Comparison of ENCODE assay signal across 21 mouse cellular contexts in the genomic region with DNA sequence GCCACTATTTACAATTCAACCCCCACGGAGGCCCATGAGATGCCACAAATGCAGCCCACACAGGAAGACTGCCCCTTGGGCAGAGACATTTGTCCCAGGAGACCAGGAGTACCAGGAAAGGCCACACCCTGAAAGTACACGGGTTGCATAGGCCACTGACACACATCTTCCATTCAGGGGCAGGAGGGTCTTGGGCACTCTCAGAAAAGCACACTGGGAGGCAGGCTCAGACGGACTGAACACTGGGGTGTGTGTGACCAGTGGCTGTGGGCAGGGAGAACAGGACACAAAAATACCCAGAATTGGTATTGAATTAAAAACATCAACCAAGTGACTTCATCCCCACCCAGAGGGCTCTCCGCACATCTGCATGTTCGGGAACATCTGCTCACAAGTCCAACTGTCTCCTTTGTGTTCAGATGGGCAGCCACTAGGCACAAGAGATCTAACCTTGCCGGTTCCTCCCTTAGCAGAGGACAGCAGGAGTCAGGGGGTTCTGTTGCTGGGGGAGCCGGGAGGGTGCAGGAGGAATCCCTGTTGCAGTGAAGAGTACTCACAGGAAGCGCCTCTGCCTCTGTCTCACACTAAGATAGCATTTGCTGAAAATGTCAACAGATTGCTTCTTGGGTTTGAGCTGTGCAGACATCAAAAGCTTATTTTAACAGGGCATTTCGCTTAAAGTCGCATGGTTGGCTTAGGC.
DNase-seq lines count a peak whose midpoint lies in the region; ATAC-seq lines count a peak whose summit lies in the region.
"Had no signal": no experiment of that assay in that cellular context is flagged by ENCODE, and none has a peak within 500 bp of the region (broad histone marks: within the 10 kb centered on the region; RNA-seq: fewer than 3 reads in every experiment).

No protein-coding gene starts in this region.

- H3K27me3 ChIP-seq in heart, embryonic 10.5 days (ENCODE audit: insufficient read depth, poor library complexity, severe bottlenecking), result no peaks in the 10 kb centered on the region
- no peaks in the 10 kb centered on the region for H3K27me3 ChIP-seq in midbrain, embryonic 12.5 days
- H3K27me3 ChIP-seq in midbrain, embryonic 10.5 days (ENCODE audit: low read depth, poor library complexity, severe bottlenecking), result no peaks in the 10 kb centered on the region
- H3K27me3 ChIP-seq in forebrain, embryonic 16.5 days (replicated peaks; ENCODE audit: control insufficient read depth, insufficient read depth, low read length), result no peaks in the 10 kb centered on the region
- H3K27me3 ChIP-seq in midbrain, embryonic 16.5 days (ENCODE audit: control insufficient read depth, insufficient read depth, low read depth, low read length), result no peaks in the 10 kb centered on the region

- no peaks in the 10 kb centered on the region for H3K36me3 ChIP-seq in heart, embryonic 10.5 days
- H3K36me3 ChIP-seq in midbrain, embryonic 12.5 days, result no peaks in the 10 kb centered on the region
- no peaks in the 10 kb centered on the region for H3K36me3 ChIP-seq in midbrain, embryonic 10.5 days
- H3K36me3 ChIP-seq in forebrain, embryonic 16.5 days (ENCODE audit: control insufficient read depth, insufficient read depth), result no peaks in the 10 kb centered on the region
- H3K36me3 ChIP-seq in midbrain, embryonic 16.5 days (ENCODE audit: control insufficient read depth, insufficient read depth, low read length), result no peaks in the 10 kb centered on the region
- H3K36me3 ChIP-seq: liver, embryonic 12.5 days had no signal

- peaks cover 14% of the 10 kb centered on the region for H3K4me1 ChIP-seq in heart, embryonic 10.5 days
- peaks cover 16% of the 10 kb centered on the region; the same call in 1 of the 2 replicates for H3K4me1 ChIP-seq in midbrain, embryonic 12.5 days
- H3K4me1 ChIP-seq in midbrain, embryonic 10.5 days, result peaks cover 14% of the 10 kb centered on the region
- H3K4me1 ChIP-seq in forebrain, embryonic 16.5 days (replicated peaks; ENCODE audit: control insufficient read depth, insufficient read depth, low read length), result peaks cover 5% of the 10 kb centered on the region; the same call in 1 of the 2 replicates
- H3K4me1 ChIP-seq in midbrain, embryonic 16.5 days (ENCODE audit: control insufficient read depth, insufficient read depth, low read length), result peaks cover 7% of the 10 kb centered on the region
- H3K4me1 ChIP-seq: liver, embryonic 12.5 days had no signal

- WGBS in heart, embryonic 10.5 days, result 66% methylated on average over 10 of the region's 10 CpGs
- WGBS in midbrain, embryonic 12.5 days, result 64% methylated on average over 10 of the region's 10 CpGs
- WGBS in midbrain, embryonic 10.5 days, result 70% methylated on average over 10 of the region's 10 CpGs
- WGBS in forebrain, embryonic 16.5 days, result 74% methylated on average over 10 of the region's 10 CpGs
- WGBS in midbrain, embryonic 16.5 days, result 56% methylated on average over 10 of the region's 10 CpGs

- DNase-seq in heart, adult 11 months, result peak; percentile 83
- no peak for DNase-seq in heart, embryonic 10.5 days (ENCODE audit: low spot score)
- no peak for DNase-seq in midbrain, embryonic 10.5 days (ENCODE audit: low spot score)
- DNase-seq in thymus, postnatal 10 days (ENCODE audit: low spot score in 2 of 2), result no peak
- DNase-seq: adrenal gland, postnatal 25 days; cerebellum, adult 9-10 months; gastrocnemius, postnatal 25 days; heart, postnatal 36 days; kidney, postnatal 25 days; layer of hippocampus, adult 9-11 months; lung, embryonic 14.5 days; lung, postnatal 4 days; thymus, postnatal 14 days had no signal

- H3K4me3 ChIP-seq in heart, embryonic 10.5 days, result no peak overlapping the region
- no peak overlapping the region for H3K4me3 ChIP-seq in midbrain, embryonic 12.5 days
- no peak overlapping the region for H3K4me3 ChIP-seq in midbrain, embryonic 10.5 days
- H3K4me3 ChIP-seq in forebrain, embryonic 16.5 days (replicated peaks; ENCODE audit: low read length), result no peak overlapping the region
- H3K4me3 ChIP-seq in midbrain, embryonic 16.5 days (ENCODE audit: low read depth, low read length), result no peak overlapping the region
- H3K4me3 ChIP-seq: liver, embryonic 12.5 days had no signal

- H3K4me2 ChIP-seq in midbrain, embryonic 12.5 days (replicated peaks), result no peak overlapping the region
- no peak overlapping the region for H3K4me2 ChIP-seq in forebrain, embryonic 16.5 days (ENCODE audit: low read length)
- no peak overlapping the region for H3K4me2 ChIP-seq in midbrain, embryonic 16.5 days (ENCODE audit: low read length)
- H3K4me2 ChIP-seq: heart, embryonic 11.5 days; liver, embryonic 12.5 days; lung, embryonic 14.5 days had no signal

- H3K9ac ChIP-seq in midbrain, embryonic 12.5 days (replicated peaks), result no peak overlapping the region; the same call in 1 of the 2 replicates
- no peak overlapping the region for H3K9ac ChIP-seq in forebrain, embryonic 16.5 days (replicated peaks; ENCODE audit: low read depth, low read length)
- H3K9ac ChIP-seq in midbrain, embryonic 16.5 days (ENCODE audit: low read depth, low read length), result no peak overlapping the region
- H3K9ac ChIP-seq: liver, embryonic 12.5 days; lung, embryonic 14.5 days had no signal

- no peak overlapping the region for H3K27ac ChIP-seq in heart, embryonic 10.5 days
- H3K27ac ChIP-seq in midbrain, embryonic 12.5 days (replicated peaks), result peak overlapping the region; percentile 32; the same call in 1 of the 2 replicates
- no peak overlapping the region; the same call in 1 of the 2 replicates for H3K27ac ChIP-seq in midbrain, embryonic 10.5 days (replicated peaks)
- peak overlapping the region; percentile 20 for H3K27ac ChIP-seq in forebrain, embryonic 16.5 days (ENCODE audit: low read length)
- peak overlapping the region; percentile 23 for H3K27ac ChIP-seq in midbrain, embryonic 16.5 days (ENCODE audit: low read length)
- H3K27ac ChIP-seq: liver, embryonic 12.5 days; stomach, postnatal 0 days had no signal

- ATAC-seq in midbrain, embryonic 12.5 days (ENCODE audit: low FRiP score, low read depth), result no peak
- ATAC-seq in forebrain, embryonic 16.5 days, result peak; percentile 31
- ATAC-seq in midbrain, embryonic 16.5 days, result peak; percentile 70
- no peak for ATAC-seq in CD4-positive, CD25-positive, alpha-beta regulatory T cell, adult 4 months
- ATAC-seq: intestine, embryonic 16.5 days; liver, embryonic 12.5 days had no signal

- no peaks in the 10 kb centered on the region for H3K9me3 ChIP-seq in heart, embryonic 10.5 days
- no peaks in the 10 kb centered on the region for H3K9me3 ChIP-seq in midbrain, embryonic 12.5 days
- no peaks in the 10 kb centered on the region for H3K9me3 ChIP-seq in midbrain, embryonic 10.5 days (replicated peaks)
- no peaks in the 10 kb centered on the region for H3K9me3 ChIP-seq in forebrain, embryonic 16.5 days (ENCODE audit: control insufficient read depth, low read length)
- H3K9me3 ChIP-seq in midbrain, embryonic 16.5 days (replicated peaks; ENCODE audit: control insufficient read depth, low read length, poor library complexity, severe bottlenecking), result no peaks in the 10 kb centered on the region
- H3K9me3 ChIP-seq: liver, embryonic 12.5 days had no signal

Comparison
In these comparisons a context has a peak if more than half of its experiments do, and no peak if none do; other contexts are left out.
1. H3K27ac ChIP-seq: peak in midbrain, embryonic 12.5 days (single experiment), forebrain, embryonic 16.5 days (single experiment) and midbrain, embryonic 16.5 days (single experiment); none in heart, embryonic 10.5 days (single experiment) and midbrain, embryonic 10.5 days (single experiment).
2. ATAC-seq: peak in forebrain, embryonic 16.5 days (single experiment) and midbrain, embryonic 16.5 days (single experiment); none in midbrain, embryonic 12.5 days (single experiment) and CD4-positive, CD25-positive, alpha-beta regulatory T cell, adult 4 months (single experiment).